Mouse (Mus musculus): ENCODE measurements around the gene Ubxn6.

DNA sequence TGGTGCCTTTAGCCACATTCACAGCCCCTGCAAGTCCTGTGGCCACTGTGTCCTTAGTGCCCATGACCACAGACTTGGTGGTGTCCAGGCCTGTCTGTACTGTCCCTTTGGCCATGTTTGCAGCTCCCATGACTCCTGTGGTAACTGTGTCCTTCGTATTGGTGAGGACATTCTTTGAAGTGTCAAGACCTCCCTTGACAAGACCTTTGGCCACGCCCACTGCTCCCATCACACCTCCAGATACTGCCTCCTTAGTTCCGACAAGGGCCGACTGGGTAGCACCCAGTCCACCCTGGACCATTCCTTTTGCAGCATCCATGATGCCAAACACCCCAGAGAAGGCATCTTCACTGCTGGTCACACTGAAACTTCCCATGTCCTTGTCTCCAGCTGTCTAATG is 32.2 kb upstream of the Ubxn6 start:
- no peak for TF ChIP-seq POLR2A (IDR thresholded peaks at IDR 0.05; ENCODE audit: extremely low read depth, insufficient read depth, low read length)
- no peak for TF ChIP-seq CTCF (IDR thresholded peaks at IDR 0.05; ENCODE audit: extremely low read depth, insufficient read depth, low read length)
